32 mouse cellular contexts compared by ENCODE assay signal in the genomic region with DNA sequence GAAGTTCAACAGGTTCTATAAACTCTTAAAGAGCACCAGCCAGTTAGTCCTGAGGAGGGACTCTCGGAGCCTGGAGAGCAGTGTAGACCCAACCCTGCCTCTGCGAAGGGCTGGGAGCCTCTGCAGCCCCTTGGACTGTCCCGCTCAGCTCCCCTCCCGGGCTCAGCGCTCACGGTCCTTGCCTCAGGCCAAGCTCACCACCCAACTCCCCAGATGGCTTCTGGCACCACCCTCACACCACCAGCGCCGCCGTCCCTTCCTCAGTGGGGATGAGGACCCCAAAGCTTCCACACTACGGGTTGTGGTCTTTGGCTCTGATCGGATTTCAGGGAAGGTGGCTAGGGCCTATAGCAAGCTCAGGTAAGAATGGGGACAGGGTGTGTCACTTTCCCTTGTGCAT.
"Had no signal": no experiment of that assay in that cellular context is flagged by ENCODE, and none has a peak within 500 bp of the region (broad histone marks: within the 10 kb centered on the region; RNA-seq: fewer than 3 reads in every experiment).

No protein-coding gene starts in this region.

- ATAC-seq: liver, embryonic 12.5 days; liver, postnatal 0 days; lung, postnatal 0 days; midbrain, embryonic 13.5 days; midbrain, embryonic 15.5 days; midbrain, embryonic 16.5 days had no signal

- H3K9me3 ChIP-seq: limb, embryonic 10.5 days; limb, embryonic 12.5 days; limb, embryonic 13.5 days; limb, embryonic 15.5 days; liver, embryonic 12.5 days; liver, embryonic 13.5 days; liver, embryonic 15.5 days; lung, embryonic 15.5 days; megakaryocyte, embryonic 14.5 days; midbrain, embryonic 10.5 days; midbrain, embryonic 12.5 days; midbrain, embryonic 13.5 days; midbrain, embryonic 15.5 days; neural tube, embryonic 12.5 days had no signal

- H3K4me3 ChIP-seq: limb, embryonic 10.5 days; limb, embryonic 12.5 days; limb, embryonic 13.5 days; limb, embryonic 15.5 days; liver, embryonic 12.5 days; liver, embryonic 13.5 days; liver, embryonic 15.5 days; lung, embryonic 15.5 days; megakaryocyte, embryonic 14.5 days; midbrain, embryonic 10.5 days; midbrain, embryonic 12.5 days; midbrain, embryonic 13.5 days; midbrain, embryonic 15.5 days; myocyte; neural tube, embryonic 12.5 days had no signal

- H3K36me3 ChIP-seq: limb, embryonic 10.5 days; limb, embryonic 12.5 days; limb, embryonic 13.5 days; limb, embryonic 15.5 days; liver, embryonic 12.5 days; liver, embryonic 13.5 days; liver, embryonic 15.5 days; lung, embryonic 15.5 days; midbrain, embryonic 10.5 days; midbrain, embryonic 12.5 days; midbrain, embryonic 13.5 days; midbrain, embryonic 15.5 days; neural tube, embryonic 12.5 days had no signal

- H3K27me3 ChIP-seq: limb, embryonic 12.5 days; limb, embryonic 13.5 days; limb, embryonic 15.5 days; liver, embryonic 13.5 days; liver, embryonic 15.5 days; lung, embryonic 15.5 days; midbrain, embryonic 12.5 days; midbrain, embryonic 13.5 days; midbrain, embryonic 15.5 days; neural tube, embryonic 12.5 days had no signal

- DNase-seq: left cerebral cortex, postnatal 4 days; liver; liver, embryonic 13.5 days; liver, postnatal 0 days; lung, adult 18-20 months; lung, adult 2 months; lung, embryonic 14.5 days; lung, postnatal 10 days; lung, postnatal 14 days; lung, postnatal 36 days; lung, postnatal 4 days; midbrain, embryonic 14.5 days had no signal

- H3K27ac ChIP-seq: limb, embryonic 10.5 days; limb, embryonic 12.5 days; limb, embryonic 13.5 days; limb, embryonic 15.5 days; liver, embryonic 12.5 days; liver, embryonic 13.5 days; liver, embryonic 14.5 days; liver, embryonic 15.5 days; lung, embryonic 15.5 days; macrophage; midbrain, embryonic 10.5 days; midbrain, embryonic 12.5 days; midbrain, embryonic 13.5 days; midbrain, embryonic 15.5 days; neural tube, embryonic 12.5 days had no signal

- H3K4me1 ChIP-seq: limb, embryonic 12.5 days; limb, embryonic 15.5 days; liver, embryonic 12.5 days; liver, embryonic 13.5 days; liver, embryonic 15.5 days; midbrain, embryonic 12.5 days; midbrain, embryonic 15.5 days; neural tube, embryonic 12.5 days had no signal

- H3K4me2 ChIP-seq: limb, embryonic 12.5 days; limb, embryonic 13.5 days; limb, embryonic 15.5 days; liver, embryonic 11.5 days; liver, embryonic 12.5 days; liver, embryonic 13.5 days; liver, embryonic 15.5 days; lung, embryonic 14.5 days; lung, embryonic 15.5 days; midbrain, embryonic 11.5 days; midbrain, embryonic 12.5 days; midbrain, embryonic 13.5 days; midbrain, embryonic 15.5 days; neural tube, embryonic 12.5 days had no signal

- H3K9ac ChIP-seq: limb, embryonic 12.5 days; limb, embryonic 13.5 days; limb, embryonic 15.5 days; liver, embryonic 12.5 days; liver, embryonic 13.5 days; liver, embryonic 14.5 days; liver, embryonic 15.5 days; liver, postnatal 0 days; lung, embryonic 14.5 days; lung, embryonic 15.5 days; midbrain, embryonic 12.5 days; midbrain, embryonic 13.5 days; midbrain, embryonic 15.5 days; neural tube, embryonic 12.5 days had no signal
